Comparison of ENCODE assay signal across 8 mouse cellular contexts in the genomic region with DNA sequence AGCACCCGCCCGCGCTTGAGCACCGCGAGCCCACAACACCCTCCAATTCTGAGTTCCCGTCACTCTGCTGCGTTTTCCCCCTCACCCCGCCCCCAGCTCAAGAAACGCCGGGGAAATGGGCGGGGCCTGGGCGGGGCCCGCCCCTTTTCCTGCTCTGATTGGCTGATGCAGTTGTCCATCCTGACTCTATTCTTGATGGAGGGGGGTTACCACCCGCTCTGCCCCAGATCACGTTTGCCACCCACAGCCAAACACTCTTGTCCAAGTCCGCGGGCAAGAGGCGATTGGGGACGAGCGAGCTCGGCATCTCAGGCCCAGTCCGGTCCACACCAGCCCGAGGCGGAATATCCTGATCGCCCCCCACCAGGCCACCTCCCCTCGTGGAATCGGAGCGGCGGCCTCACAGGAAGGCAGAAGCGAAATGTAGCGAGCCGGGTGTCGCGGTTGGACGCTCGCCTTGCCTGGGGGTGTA. TPM values are rescaled to one million over a fixed set of nuclear protein-coding genes. Genes with fewer than 3 reads are reported as not detected.
DNase-seq lines count a peak whose midpoint lies in the region; ATAC-seq and TF ChIP-seq lines count a peak whose summit lies in the region.

No protein-coding gene starts in this region.

- H3K36me3 ChIP-seq in megakaryocyte, embryonic 14.5 days (replicated peaks; ENCODE audit: low read length) = peaks cover 33% of the 10 kb centered on the region

- no peaks in the 10 kb centered on the region for H3K9me3 ChIP-seq in megakaryocyte, embryonic 14.5 days

- TF ChIP-seq CTCF in cortical plate, adult 2 months (IDR thresholded peaks at IDR 0.05; ENCODE audit: extremely low read depth, insufficient read depth, low read length) = no peak

- H3K4me3 ChIP-seq in cortical plate, adult 2 months (ENCODE audit: insufficient read depth, low read length) = peak overlapping the region; percentile 80
- H3K4me3 ChIP-seq in megakaryocyte, embryonic 14.5 days (replicated peaks) = peak overlapping the region; percentile 95

- peaks cover 12% of the 10 kb centered on the region for H3K27me3 ChIP-seq in megakaryocyte, embryonic 14.5 days (replicated peaks)

- peak; percentile 82 for ATAC-seq in activated CD4-positive, CD25-positive, alpha-beta regulatory T cell, adult 4 months

- H3K27ac ChIP-seq in cortical plate, adult 2 months (ENCODE audit: insufficient read depth, low read length) = peak overlapping the region; percentile 75

- TF ChIP-seq POLR2A in cortical plate, adult 2 months (IDR thresholded peaks at IDR 0.05; ENCODE audit: extremely low read depth, insufficient read depth, low read length) = peak; percentile 88; the same call in 1 of the 2 replicates

- peak; percentile 87 to 91 for DNase-seq in gastrocnemius, adult 8-10 months (ENCODE audit: low spot score in 2 of 2)
- DNase-seq in hindlimb bud, embryonic 11.5 days (ENCODE audit: extremely low spot score, low read depth, low spot score) = peak; percentile 94
- DNase-seq in left cerebral cortex, adult 8-10 months (ENCODE audit: low spot score in 2 of 2) = peak; percentile 92 to 93
- DNase-seq in right cerebral cortex, postnatal 10 days (ENCODE audit: low spot score in 2 of 2) = peak; percentile 95 to 96
- DNase-seq in urinary bladder, postnatal 25 days (ENCODE audit: low spot score) = peak; percentile 84

- peaks cover 4% of the 10 kb centered on the region; the same call in 1 of the 2 replicates for H3K4me1 ChIP-seq in cortical plate, adult 2 months (ENCODE audit: control insufficient read depth, insufficient read depth, low read length)
- H3K4me1 ChIP-seq in megakaryocyte, embryonic 14.5 days = peaks cover 58% of the 10 kb centered on the region

RNA-seq across cellular contexts. Expression of gene Slc41a1, which starts 0.5 kb away (rescaled TPM):
- polyA plus RNA-seq in activated CD4-positive, CD25-positive, alpha-beta regulatory T cell, adult 4 months (2017; shearing (Covaris generic)) = 10 to 100 TPM; 15.0 to 17.9 TPM
- polyA plus RNA-seq in cortical plate, adult 2 months (2012; rRNA removed) = 35.8 and 40.6 TPM in 2 replicates
- 10 to 100 TPM; 25.0 to 42.3 (median 39.1) TPM for total RNA-seq in gastrocnemius, adult 8-10 months (2022)
- total RNA-seq in left cerebral cortex, adult 8-10 months (2022) = 10 to 100 TPM; 49.4 to 56.1 (median 53.7) TPM
- polyA plus RNA-seq in megakaryocyte, embryonic 14.5 days (2012; ENCODE audit: insufficient read depth, low replicate concordance) = 8.1 and 16.5 TPM in 2 replicates

RNA-seq across cellular contexts. Expression of gene Pm20d1, which starts 30.6 kb away (rescaled TPM):
- not detected for polyA plus RNA-seq in activated CD4-positive, CD25-positive, alpha-beta regulatory T cell, adult 4 months (2017; shearing (Covaris generic))
- polyA plus RNA-seq in cortical plate, adult 2 months (2012; rRNA removed) = 1.4 and 2.1 TPM in 2 replicates
- under 1 TPM; 0.40 to 0.51 (median 0.44) TPM for total RNA-seq in gastrocnemius, adult 8-10 months (2022)
- total RNA-seq in left cerebral cortex, adult 8-10 months (2022) = 1 to 10 TPM; 2.1 to 3.3 (median 2.4) TPM
- polyA plus RNA-seq in megakaryocyte, embryonic 14.5 days (2012; ENCODE audit: insufficient read depth, low replicate concordance) = not detected in 2 replicates

RNA-seq across cellular contexts. Expression of gene Rab29, which starts 39.2 kb away (rescaled TPM):
- polyA plus RNA-seq in activated CD4-positive, CD25-positive, alpha-beta regulatory T cell, adult 4 months (2017; shearing (Covaris generic)) = 10 to 100 TPM; 45.6 to 48.2 TPM
- 9.3 and 10.2 TPM in 2 replicates for polyA plus RNA-seq in cortical plate, adult 2 months (2012; rRNA removed)
- total RNA-seq in gastrocnemius, adult 8-10 months (2022) = 1 to 10 TPM; 4.8 to 5.2 (median 4.9) TPM
- total RNA-seq in left cerebral cortex, adult 8-10 months (2022) = 1 to 10 TPM; 4.7 to 6.7 (median 6.1) TPM
- polyA plus RNA-seq in megakaryocyte, embryonic 14.5 days (2012; ENCODE audit: insufficient read depth, low replicate concordance) = 8.8 TPM in 1 of 2 replicates, not detected in the other

Comparison
In these comparisons a context has a peak if more than half of its experiments do, and no peak if none do; other contexts are left out.
1. Peak in every context shown above with its lines: DNase-seq, ATAC-seq, H3K4me3 ChIP-seq and H3K27ac ChIP-seq.